Mouse (Mus musculus) fat pad, adult 2 months (tissue): Measurements from ENCODE around the gene 4930505A04Rik.
A peak's percentile ranks its signal among the peaks of the same experiment; 100 is the strongest.
"Not testable (repeated sequence)": the region's sequence is repeated elsewhere in the genome, so short reads cannot be mapped to it uniquely, and the experiment has no call there.

Experiments
- DNase-seq: peaks from one replicate; pipeline ENCODE4 v3.0.0-alpha.2; 2011; ENCODE audit warnings: low read depth, low spot score; ENCODE audit errors: extremely low read depth

Gene 4930505A04Rik

DNA sequence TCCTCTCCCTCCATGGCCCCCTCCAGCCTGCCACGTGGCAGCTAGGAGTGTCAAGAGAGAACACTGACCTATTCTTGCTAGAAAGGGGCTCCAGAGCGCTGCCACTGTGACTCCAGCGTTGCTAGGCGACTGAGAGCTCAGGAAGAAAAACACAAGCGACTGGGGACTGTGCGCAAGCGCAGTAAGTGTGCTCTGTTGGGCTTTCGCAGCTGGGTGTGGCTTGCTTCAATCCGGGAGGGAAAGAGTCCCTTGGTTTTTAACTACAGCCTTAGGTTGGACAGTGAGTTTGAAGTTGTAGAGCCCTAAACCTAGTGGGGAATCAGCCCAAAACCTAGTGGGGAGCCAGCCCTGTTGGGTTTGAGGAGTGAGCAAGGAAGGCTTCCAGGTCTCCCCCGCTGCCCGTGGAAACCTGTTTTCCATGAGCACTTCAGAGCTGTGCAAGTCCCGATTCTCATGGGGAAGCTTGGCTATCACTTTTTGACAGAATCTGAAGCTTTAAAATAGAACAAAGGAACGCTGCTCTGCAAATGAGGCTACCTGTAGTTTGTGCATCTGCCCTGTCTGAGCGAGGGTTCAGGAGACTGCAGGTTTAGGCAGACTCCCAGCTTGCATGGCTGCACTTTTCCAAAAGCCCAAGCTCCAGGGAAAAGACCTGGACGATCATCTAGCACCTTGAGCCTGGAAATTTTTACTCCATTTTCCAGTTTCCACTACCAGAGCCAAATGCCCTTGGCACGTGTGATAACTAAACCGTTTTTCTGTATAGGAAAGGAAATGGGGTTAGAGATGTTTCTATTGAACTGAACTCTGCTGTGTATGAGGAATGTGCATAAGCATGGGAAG, at the start of gene 4930505A04Rik:
Gene 4930505A04Rik (minus strand): TSS at position 77 of the 843 bp plus-strand sequence.
- no peak for DNase-seq

DNA sequence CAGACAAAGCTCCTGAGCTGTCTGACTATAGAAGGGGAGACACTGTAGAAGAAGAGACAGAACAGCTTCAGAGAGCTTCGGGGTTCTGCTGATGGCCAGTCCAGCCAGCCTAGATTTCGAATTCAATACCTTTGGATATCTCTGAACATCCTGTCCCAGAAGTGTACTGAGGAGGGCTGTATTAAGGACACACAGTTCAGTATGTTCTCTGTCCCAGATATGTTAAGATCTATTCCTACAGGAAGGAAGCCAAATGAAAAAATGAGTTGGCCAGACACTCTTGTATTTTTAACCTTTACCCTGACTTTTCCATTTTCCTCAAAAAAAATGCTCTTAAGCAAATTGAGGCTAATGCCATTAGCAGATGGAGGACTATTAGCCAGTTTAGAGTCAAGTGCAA, 45.5 kb upstream of the 4930505A04Rik start:
- no peak for DNase-seq

DNA sequence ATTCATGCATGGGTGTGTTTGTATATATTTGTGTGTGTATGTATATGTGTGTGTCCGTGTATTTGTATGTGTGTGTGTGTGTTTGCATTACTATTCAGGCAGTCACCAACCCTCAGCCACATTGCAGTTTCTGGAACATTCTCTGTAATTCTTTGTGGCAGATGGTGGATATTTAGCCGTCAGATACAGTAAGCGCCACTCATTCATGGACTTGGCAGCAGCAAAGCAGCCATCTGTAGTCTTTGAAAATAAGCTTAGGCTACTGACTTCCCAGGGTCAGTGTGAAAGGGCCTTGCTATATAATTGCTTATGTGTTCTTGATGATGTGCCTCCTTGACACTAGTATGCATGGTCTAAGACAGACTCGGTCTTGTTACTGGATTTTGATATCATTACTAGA, 36.6 kb upstream of the 4930505A04Rik start:
- DNase-seq: no peak

DNA sequence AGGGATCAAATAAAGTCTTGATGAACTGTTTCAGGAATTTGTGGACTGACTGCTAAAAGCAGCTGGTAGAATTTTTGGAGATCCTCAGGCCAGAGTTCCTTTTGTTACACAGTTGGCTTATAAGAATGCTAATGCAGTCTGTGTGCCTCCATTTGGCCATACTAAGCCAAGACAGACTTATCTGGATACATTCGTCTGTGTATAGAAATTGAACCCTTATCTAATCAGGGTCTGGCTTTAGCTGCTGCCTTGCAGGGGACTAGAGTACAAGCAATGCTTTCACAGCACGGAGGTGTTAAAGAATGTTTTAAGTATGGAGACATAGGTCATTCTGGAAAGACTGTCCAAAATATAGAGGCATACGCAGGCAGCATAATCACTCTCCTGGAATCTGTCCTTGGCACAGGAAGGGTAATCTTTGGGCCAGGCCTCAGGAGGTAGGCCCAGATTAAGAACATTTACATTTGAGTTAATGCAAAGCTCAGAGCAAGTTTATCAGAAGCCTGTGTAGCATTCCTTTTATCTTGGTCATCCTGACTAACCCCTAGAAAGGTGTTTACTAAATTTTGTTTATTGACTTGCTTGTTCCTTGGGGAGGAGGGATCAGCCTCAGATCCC, 27.2 kb upstream of the 4930505A04Rik start:
- no peak for DNase-seq

DNA sequence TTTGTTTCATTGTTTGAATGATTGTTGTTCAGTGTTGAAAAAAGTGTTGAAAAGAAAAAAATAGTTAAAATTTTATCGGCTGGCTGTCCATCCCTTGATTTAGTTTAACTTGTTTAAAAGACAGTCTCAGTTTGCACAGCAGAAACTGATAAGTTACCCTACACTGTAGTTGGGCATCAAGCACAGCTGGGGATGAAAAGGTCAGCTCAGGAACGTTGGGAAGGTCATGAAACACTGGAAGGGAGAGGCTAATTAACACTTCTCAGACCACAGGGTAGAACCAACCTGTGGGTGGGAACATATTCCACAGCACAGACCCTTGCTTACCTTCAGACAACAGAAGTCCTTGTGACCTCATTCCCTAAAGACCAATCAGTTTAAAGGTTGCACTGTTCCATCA, 25.5 kb upstream of the 4930505A04Rik start:
- DNase-seq: no peak

DNA sequence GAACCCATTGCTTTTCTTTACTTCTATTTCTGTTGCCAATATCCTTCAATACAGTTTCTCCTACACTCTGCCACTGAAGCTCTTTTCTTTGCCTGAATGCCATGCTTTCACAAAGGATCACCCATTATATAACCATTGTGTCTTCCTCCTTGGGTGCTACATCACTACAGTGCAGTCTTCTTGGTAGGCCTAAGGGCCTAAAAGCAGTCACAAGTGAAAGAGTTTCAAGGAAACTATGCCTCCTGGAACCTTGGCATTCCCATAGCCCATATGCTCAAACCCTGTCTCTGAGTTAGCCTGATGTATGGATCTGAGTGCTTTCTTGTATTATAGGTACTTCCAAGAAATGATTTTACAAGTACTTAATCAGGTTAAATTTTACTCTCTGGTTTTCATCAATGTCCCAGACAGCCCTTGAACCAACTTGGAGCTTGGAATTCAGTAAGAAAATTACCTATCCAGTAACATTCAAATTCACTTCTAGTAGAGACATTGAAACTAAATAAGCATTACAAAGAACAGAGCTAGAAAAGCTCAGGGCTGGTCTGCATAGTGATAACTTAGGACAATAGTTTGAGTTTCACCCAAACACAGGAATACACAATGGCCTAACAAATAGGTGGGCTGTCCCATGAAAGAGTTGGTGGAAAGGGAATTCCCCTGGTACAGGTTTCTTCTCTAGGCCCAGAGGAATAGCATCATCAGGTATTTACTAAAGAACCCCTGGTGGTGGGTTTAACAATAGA, 20.1 kb upstream of the 4930505A04Rik start:
- no peak for DNase-seq

DNA sequence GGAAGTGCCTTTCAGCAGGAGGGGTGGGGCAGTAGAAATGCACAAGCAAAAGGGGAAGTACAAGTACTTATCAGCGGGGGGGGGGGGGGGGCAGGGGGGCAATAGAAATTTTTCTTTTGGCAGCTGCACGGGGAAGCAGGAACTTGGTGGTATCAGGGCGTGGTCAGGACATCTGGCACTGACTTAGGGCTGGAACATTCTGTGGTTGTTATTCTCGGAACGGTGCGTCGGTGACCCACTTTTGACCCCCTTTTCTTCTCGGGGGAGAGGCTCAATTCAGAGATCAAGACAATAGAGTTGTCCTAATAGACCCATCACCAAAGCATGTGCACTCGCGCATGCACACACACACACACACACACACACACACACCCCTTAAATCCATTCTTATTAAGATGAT, 16.6 kb upstream of the 4930505A04Rik start:
- no peak for DNase-seq

DNA sequence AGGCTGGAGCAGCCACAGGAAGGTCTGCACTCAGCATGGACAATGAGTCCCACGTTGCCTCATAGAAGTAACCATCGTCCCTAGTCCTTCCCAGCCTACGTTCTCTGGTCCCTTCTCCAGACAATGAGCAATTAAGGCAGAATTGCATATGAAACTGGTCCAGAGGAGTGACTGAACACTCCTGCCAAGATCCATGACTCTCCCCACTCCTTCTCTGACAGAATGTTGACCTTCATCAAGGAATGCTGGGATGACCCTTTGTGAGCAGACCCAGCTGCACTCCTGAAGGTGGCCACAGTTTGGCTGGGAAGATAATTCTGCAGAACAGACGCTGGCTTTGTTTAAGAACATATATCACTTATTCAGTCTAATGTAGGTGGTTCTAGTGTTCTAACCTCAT, 11.7 kb upstream of the 4930505A04Rik start:
- no peak for DNase-seq

DNA sequence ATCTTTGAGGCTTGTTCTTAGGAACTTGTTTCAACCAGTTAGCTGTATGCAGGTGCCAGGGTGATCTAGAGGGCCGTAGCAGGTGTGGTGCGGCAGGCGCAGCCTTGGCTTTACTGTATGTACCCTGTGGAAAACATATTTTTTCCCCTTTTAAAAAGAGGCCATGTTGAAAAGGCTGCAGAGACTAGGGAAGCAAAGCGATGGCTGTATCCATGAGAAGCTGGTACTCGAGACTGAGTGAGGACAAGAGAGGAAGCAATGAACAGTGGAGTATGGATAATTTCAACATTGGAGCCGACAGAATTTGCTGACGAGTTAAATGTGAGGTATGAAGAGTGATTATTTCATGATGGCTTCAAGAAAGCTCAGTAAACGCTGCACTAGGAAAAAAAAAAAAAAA, 440 bp downstream of the 4930505A04Rik start:
- DNase-seq: no peak

DNA sequence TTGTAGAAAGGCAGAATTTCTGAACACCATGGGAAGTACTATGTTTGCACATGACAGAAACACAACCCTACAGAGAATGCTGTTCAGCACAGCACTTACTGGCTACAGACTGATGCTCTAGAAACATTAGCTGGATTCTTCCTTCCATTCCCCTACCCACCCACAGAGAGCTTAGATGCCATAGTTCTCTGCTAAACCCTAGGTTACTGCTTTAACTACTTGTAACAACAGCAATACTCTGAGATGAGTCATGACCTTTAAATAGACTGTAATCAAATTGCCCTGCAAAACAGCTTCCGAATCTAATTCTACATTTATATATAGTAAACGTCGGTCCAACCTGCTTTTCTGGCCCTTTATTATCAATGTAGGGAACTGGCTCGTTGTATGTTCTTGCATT, 17.3 kb downstream of the 4930505A04Rik start:
- DNase-seq: no peak

DNA sequence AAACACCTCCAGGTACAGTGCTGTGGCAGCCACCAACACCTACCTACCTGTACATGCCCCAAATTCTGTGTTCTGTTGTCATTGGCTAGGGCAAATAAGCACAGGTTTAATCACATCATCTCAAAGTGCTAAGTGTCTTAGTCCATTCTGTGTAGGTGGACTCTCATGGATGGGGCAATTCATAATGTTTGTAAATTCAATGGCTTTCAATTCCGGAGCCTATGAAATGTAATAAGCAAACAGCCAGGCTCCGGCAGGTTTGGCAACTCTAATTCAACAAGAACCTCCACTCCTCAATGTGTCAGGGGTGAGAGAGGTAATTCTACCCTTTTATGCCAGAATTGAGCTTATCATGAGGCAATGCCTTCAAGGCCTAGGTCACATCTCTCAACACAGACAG, 23.5 kb downstream of the 4930505A04Rik start:
- DNase-seq: peak; percentile 76

DNA sequence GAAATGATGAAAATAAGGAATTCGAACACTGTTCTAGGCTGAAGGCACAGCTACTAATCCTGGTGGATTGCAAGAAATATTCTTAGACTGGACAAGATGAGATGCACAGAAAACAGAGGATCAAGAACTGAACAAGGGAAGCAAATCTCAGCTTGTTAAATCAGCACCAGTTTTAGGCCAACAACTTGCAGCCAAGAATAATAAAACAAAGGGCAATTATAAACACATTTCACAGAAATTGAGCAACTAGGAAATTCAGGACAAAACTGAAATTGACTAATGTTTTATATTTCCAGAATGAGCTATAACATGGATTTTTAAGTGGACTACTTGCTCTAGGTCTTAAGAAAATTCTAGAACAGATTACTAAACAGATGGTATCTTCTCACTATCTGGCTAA, 24.1 kb downstream of the 4930505A04Rik start:
- peak; percentile 36 for DNase-seq

DNA sequence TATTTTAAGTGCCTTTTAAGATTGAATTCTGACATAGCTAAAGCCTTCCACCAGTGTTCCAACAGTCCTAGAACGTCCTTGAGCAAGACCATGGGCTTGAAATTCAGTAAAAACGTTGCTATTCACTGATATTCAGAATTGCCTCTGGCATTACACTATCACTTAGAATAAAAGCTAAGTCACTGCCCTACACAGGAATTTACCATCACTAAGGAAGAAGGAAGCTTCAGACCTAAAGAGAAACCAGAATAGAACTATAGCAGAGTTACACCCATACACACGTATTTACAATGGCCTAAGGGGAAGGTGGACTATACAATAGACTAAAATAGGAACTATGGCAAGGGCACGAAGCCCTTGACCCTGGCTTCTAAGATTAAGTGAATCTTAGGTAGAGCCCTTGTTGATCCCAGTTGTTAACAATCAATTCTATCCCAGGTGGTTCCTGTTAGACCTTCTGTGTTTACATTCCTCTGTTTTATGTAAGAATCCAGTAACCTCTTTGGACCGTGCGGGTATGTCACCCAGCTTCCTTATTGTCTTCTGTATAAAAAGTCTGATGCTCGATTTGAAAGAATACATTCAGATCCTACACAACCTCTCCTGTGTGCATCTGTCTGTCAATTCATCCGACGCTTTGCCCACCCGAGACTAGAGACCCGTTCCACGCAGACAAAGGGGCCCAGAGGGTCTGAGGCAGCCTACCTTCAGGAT, 27.3 kb downstream of the 4930505A04Rik start:
- DNase-seq: not testable (repeated sequence)

DNA sequence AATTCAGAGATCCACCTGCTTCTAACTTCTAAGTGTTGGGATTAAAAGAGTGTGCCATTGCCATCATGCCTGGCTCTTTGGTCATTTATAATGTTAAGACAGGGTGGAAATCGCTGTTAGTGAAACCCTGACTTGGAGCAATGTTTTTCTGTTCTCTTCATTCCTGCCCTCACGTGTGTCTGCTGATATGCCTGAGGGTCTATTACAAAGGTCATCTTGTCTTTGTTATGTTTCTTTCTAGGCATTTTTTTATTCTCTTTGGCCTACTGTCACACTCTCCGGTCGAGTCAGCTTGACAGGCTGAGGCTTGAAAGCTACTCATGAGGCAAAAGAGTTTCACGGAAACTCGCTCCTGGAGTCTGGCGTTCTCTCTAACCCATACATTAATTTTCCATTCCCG, 27.9 kb downstream of the 4930505A04Rik start:
- no peak for DNase-seq

DNA sequence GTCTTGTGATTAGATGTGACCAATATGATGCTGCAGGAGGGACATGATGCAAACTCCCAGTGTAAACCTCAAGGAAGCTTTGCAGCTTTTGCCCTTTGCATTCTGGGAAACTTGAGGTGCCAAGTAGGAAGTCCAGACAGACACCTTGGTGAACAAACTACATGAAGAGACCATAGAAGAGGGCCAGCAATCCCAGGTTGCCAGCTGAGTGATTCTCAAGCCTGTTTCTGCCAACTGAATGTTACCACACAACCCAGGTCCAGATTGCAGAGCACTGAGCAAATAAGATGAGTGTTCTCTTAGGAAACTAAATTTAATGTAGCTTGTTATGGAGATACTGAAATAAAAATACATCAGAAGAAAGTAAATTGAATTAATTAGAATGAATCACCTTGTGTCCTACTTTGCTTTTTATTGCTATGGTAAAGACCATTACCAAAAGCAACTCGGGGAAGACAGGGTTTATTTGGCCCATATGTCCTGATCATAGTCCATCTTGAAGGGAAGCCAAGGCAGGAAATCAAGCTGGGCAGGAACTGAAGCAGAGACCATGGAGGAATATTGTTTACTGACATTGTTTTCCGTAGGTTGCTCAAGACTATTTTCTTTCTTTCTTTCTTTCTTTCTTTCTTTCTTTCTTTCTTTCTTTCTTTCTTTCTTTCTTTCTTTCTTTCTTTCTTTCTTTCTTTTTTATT, 38.2 kb downstream of the 4930505A04Rik start:
- DNase-seq: no peak

DNA sequence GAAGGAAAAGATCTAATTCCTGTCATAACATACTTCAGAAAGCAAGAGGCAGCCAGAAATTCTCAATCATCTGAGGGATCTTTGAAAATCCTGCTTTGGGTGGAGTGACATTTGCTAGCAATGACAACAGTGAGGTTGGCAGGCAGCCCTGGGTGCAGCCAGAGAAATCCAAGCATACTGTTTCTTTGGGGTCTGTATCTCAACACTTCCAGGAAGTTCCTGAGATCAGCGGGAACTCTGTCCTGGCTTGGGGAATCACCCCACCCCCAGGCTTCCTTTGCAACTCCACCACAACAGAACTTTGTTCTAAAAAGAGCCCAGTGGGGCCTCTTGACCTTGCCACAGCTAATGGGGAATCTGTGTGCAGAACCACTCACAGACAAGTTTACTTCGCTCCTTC, 66.0 kb downstream of the 4930505A04Rik start:
- DNase-seq: no peak

DNA sequence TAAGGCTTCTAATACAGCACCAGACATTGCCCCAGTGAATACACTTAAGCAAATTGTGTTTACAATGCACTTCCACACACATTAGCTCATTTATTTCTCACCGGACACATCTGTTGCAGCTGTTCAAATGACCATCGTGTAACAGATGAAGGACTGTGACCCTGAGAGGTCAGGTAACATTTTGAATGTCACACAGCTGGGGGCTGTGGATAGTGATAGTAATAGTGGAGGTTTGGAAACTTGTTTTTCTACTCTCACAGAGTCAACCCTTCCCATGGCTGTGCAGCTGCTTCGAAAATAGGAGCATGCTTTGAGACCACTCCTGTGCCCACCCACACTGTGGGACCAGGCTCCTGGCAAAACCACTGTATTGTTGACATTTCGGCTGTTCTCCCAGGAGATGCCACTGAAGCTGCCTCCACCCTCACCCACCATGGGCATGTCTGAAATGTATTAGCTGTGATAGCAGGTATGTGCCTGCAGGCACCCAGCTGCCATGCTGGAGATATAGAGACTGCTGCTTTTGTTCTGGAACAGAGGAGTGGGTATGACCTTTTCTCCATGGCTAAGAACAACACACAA, 66.9 kb downstream of the 4930505A04Rik start:
- DNase-seq: no peak

DNA sequence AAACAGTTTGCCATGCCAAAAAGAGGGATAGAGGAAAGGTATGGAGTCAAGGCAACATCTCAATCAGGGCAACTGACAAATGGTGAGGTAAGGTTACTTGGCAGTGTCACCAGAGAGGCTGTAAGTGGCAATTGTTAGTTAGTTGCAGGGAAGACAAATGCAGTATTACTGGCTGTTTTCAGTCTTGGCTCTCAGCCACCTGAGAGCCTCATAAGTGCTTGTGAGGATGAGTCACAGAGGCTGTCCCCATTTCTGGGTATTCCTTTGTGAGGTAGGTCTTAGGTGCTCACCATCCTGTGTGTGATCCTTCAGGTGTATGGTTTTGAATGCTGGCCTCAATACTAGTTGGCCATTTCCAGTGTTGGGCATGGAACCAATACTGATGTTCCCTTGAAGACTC, 77.3 kb downstream of the 4930505A04Rik start:
- DNase-seq: no peak

DNA sequence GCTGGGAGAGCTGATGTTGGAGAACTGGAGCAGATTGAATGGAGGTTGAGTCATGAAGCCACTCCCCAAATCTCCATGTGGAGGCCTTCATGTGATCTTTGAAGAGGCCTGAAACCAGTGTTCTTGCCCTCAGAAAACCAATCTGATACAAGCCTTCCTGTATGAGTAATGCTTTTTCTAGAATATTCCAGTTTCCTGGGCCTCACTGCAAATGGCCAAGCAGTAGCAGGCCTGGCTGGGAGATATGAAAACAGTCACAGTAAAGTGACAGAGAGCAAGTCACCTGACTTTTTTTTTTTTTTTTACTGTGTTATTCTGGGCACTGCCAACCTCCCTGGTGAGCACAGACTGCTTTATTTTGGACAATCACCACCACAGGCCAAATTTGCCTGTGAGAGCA, 88.6 kb downstream of the 4930505A04Rik start:
- DNase-seq: no peak
